Mouse (Mus musculus) limb, embryonic 15.5 days (tissue): Measurements from ENCODE around the gene Itga5. TPM values are rescaled to one million over a fixed set of nuclear protein-coding genes. Genes with fewer than 3 reads are reported as not detected.

Experiments
- ATAC-seq: fragments of 200-750 bp; cut with Nextera tagmentation; 2 replicates; pipeline ENCODE4 v1.8.0; 2017; ENCODE audit warnings: low read depth, moderate TSS enrichment; ENCODE audit not compliant: insufficient number of reproducible peaks, low FRiP score, low TSS enrichment
- H3K27ac ChIP-seq: fragments of 300-500 bp; sonication (generic); 2 replicates; pipeline ENCODE4 v1.5.1; 2015; ENCODE audit warnings: moderate library complexity, mild to moderate bottlenecking, inconsistent platforms
- H3K27me3 ChIP-seq: fragments of 300-500 bp; sonication (generic); 2 replicates; pipeline ENCODE4 v1.6.1; 2015; ENCODE audit warnings: inconsistent platforms
- H3K36me3 ChIP-seq: fragments of 300-500 bp; sonication (generic); 2 replicates; pipeline ENCODE4 v1.6.1; 2015; ENCODE audit warnings: inconsistent platforms
- H3K4me1 ChIP-seq: fragments of 300-500 bp; sonication (generic); 2 replicates; pipeline ENCODE4 v1.6.1; 2015; ENCODE audit warnings: inconsistent platforms
- H3K4me2 ChIP-seq: fragments of 300-500 bp; sonication (generic); 2 replicates; pipeline ENCODE4 v1.6.1; 2015; ENCODE audit warnings: mild to moderate bottlenecking, inconsistent platforms
- H3K4me3 ChIP-seq: fragments of 300-500 bp; sonication (generic); 2 replicates; pipeline ENCODE4 v1.5.1; 2015; ENCODE audit warnings: mild to moderate bottlenecking, inconsistent platforms
- H3K9ac ChIP-seq: fragments of 300-500 bp; sonication (generic); 2 replicates; pipeline ENCODE4 v1.6.1; 2015; ENCODE audit warnings: inconsistent platforms
- H3K9me3 ChIP-seq: fragments of 300-500 bp; sonication (generic); 2 replicates; pipeline ENCODE4 v1.6.1; 2016; ENCODE audit warnings: inconsistent platforms
- WGBS: fragments of 180-500 bp; shearing (Covaris S2); methylation state at CpG from one replicate; pipeline ENCODE4 v1.1.7; 2015; 5-methylcytosine and 5-hydroxymethylcytosine counted together
- polyA plus RNA-seq: library from polyadenylated mRNA; unstranded; fragments of >200 nt; fragmentation: Nextera tagmentation; extraction: Ambion mirVana; gene quantifications from 2 replicates; pipeline ENCODE4 v1.2.1, GENCODE M21; 2015

Gene Itga5
- polyA plus RNA-seq, 1 experiment from 2014 or later, result 62.0 TPM

GRCm38 (mm10) chr15:103362950-103363349, 3.6 kb downstream of the Itga5 start:
- Histone ChIP-seq H3K27me3 (no peaks in the 10 kb centered on the region), H3K4me1 (peaks cover 53% of the 10 kb centered on the region)
- WGBS, result 86% methylated on average over 3 of the region's 3 CpGs

GRCm38 (mm10) chr15:103362333-103362732, 4.2 kb downstream of the Itga5 start:
- H3K4me2 ChIP-seq, result no peak overlapping the region
- no peak overlapping the region for H3K27ac ChIP-seq
- H3K9me3 ChIP-seq, result no peaks in the 10 kb centered on the region
- H3K4me3 ChIP-seq, result no peak overlapping the region
- peaks cover 47% of the 10 kb centered on the region for H3K4me1 ChIP-seq
- peaks cover 2% of the 10 kb centered on the region for H3K36me3 ChIP-seq
- no peak for ATAC-seq
- H3K27me3 ChIP-seq, result no peaks in the 10 kb centered on the region
- WGBS, result 89% methylated on average over 7 of the region's 7 CpGs
- no peak overlapping the region for H3K9ac ChIP-seq

More at GRCm38 (mm10) chr15:103362950-103363349, 3.6 kb downstream of the Itga5 start:
- Histone ChIP-seq H3K9me3 (no peaks in the 10 kb centered on the region), H3K4me3 (no peak overlapping the region), H3K36me3 (no peaks in the 10 kb centered on the region), H3K27ac (no peak overlapping the region), H3K9ac (no peak overlapping the region), H3K4me2 (no peak overlapping the region)
- no peak for ATAC-seq

- Histone ChIP-seq H3K27me3 (no peaks in the 10 kb centered on the region), H3K4me3 (no peak overlapping the region), H3K36me3 (peaks cover 12% of the 10 kb centered on the region), H3K4me1 (peaks cover 42% of the 10 kb centered on the region), H3K9me3 (no peaks in the 10 kb centered on the region), H3K9ac (no peak overlapping the region), H3K27ac (no peak overlapping the region; the same call in 1 of the 2 replicates), H3K4me2 (no peak overlapping the region)
- WGBS, result 22% methylated on average over 1 of the region's 1 CpGs
- no peak for ATAC-seq
Measured at GRCm38 (mm10) chr15:103361269-103361668, 5.3 kb downstream of the Itga5 start.

GRCm38 (mm10) chr15:103359869-103360602, 6.5 kb downstream of the Itga5 start:
- no peak overlapping the region for H3K9ac ChIP-seq
- no peak for ATAC-seq
- H3K4me1 ChIP-seq, result peaks cover 38% of the 10 kb centered on the region
- H3K4me3 ChIP-seq, result no peak overlapping the region
- no peaks in the 10 kb centered on the region for H3K27me3 ChIP-seq
- H3K27ac ChIP-seq, result peak overlapping the region; percentile 72
- H3K9me3 ChIP-seq, result no peaks in the 10 kb centered on the region
- H3K36me3 ChIP-seq, result peaks cover 24% of the 10 kb centered on the region
- 87% methylated on average over 5 of the region's 5 CpGs for WGBS
- no peak overlapping the region for H3K4me2 ChIP-seq

- Histone ChIP-seq H3K27ac (peak overlapping the region; percentile 72; the same call in 1 of the 2 replicates), H3K9ac (no peak overlapping the region), H3K4me2 (no peak overlapping the region), H3K36me3 (peaks cover 32% of the 10 kb centered on the region), H3K27me3 (no peaks in the 10 kb centered on the region), H3K4me1 (peaks cover 29% of the 10 kb centered on the region), H3K9me3 (no peaks in the 10 kb centered on the region), H3K4me3 (no peak overlapping the region)
- peak; percentile 25; the same call in 1 of the 2 replicates for ATAC-seq
- WGBS, result 71% methylated on average over 1 of the region's 1 CpGs
Measured at GRCm38 (mm10) chr15:103359122-103359510, 7.4 kb downstream of the Itga5 start.

GRCm38 (mm10) chr15:103358278-103359121, 8.1 kb downstream of the Itga5 start:
- Histone ChIP-seq H3K4me1 (peaks cover 24% of the 10 kb centered on the region), H3K9ac (no peak overlapping the region), H3K27ac (peak overlapping the region; percentile 55), H3K4me2 (no peak overlapping the region), H3K36me3 (peaks cover 37% of the 10 kb centered on the region), H3K27me3 (no peaks in the 10 kb centered on the region), H3K4me3 (no peak overlapping the region), H3K9me3 (no peaks in the 10 kb centered on the region)
- ATAC-seq, result peak; percentile 64
- 27% methylated on average over 4 of the region's 4 CpGs for WGBS

- Histone ChIP-seq H3K27me3 (no peaks in the 10 kb centered on the region), H3K27ac (peak overlapping the region; percentile 55; the same call in 1 of the 2 replicates), H3K4me2 (no peak overlapping the region), H3K36me3 (peaks cover 44% of the 10 kb centered on the region), H3K4me3 (no peak overlapping the region), H3K9me3 (no peaks in the 10 kb centered on the region), H3K4me1 (peaks cover 24% of the 10 kb centered on the region), H3K9ac (no peak overlapping the region)
- WGBS, result 77% methylated on average over 4 of the region's 4 CpGs
- ATAC-seq, result no peak
Measured at GRCm38 (mm10) chr15:103357817-103358216, 8.7 kb downstream of the Itga5 start.

- Histone ChIP-seq H3K36me3 (peaks cover 59% of the 10 kb centered on the region), H3K4me3 (no peak overlapping the region), H3K4me1 (peaks cover 24% of the 10 kb centered on the region), H3K9me3 (no peaks in the 10 kb centered on the region), H3K9ac (no peak overlapping the region), H3K27me3 (no peaks in the 10 kb centered on the region), H3K4me2 (no peak overlapping the region), H3K27ac (no peak overlapping the region; the same call in 1 of the 2 replicates)
- no peak for ATAC-seq
- WGBS, result 69% methylated on average over 4 of the region's 4 CpGs
Measured at GRCm38 (mm10) chr15:103356130-103356529, 10.4 kb downstream of the Itga5 start.

- no peak overlapping the region for H3K9ac ChIP-seq
- H3K27me3 ChIP-seq, result no peaks in the 10 kb centered on the region
- WGBS, result 70% methylated on average over 4 of the region's 4 CpGs
- no peak overlapping the region for H3K4me3 ChIP-seq
- H3K9me3 ChIP-seq, result no peaks in the 10 kb centered on the region
- no peak overlapping the region for H3K27ac ChIP-seq
- no peak overlapping the region for H3K4me2 ChIP-seq
- ATAC-seq, result no peak
- peaks cover 24% of the 10 kb centered on the region for H3K4me1 ChIP-seq
- peaks cover 66% of the 10 kb centered on the region for H3K36me3 ChIP-seq
Measured at GRCm38 (mm10) chr15:103355420-103355819, 11.1 kb downstream of the Itga5 start.

GRCm38 (mm10) chr15:103354690-103355089, 11.9 kb downstream of the Itga5 start:
- Histone ChIP-seq H3K4me3 (no peak overlapping the region), H3K27me3 (no peaks in the 10 kb centered on the region), H3K9ac (no peak overlapping the region), H3K36me3 (peaks cover 73% of the 10 kb centered on the region), H3K4me1 (peaks cover 16% of the 10 kb centered on the region), H3K4me2 (no peak overlapping the region), H3K27ac (no peak overlapping the region), H3K9me3 (no peaks in the 10 kb centered on the region)
- 94% methylated on average over 2 of the region's 2 CpGs for WGBS
- ATAC-seq, result no peak

- no peak overlapping the region for H3K4me3 ChIP-seq
- no peak overlapping the region for H3K27ac ChIP-seq
- no peak overlapping the region for H3K9ac ChIP-seq
- peaks cover 7% of the 10 kb centered on the region for H3K4me1 ChIP-seq
- no peaks in the 10 kb centered on the region for H3K27me3 ChIP-seq
- 87% methylated on average over 11 of the region's 11 CpGs for WGBS
- no peaks in the 10 kb centered on the region for H3K9me3 ChIP-seq
- ATAC-seq, result no peak
- no peak overlapping the region for H3K4me2 ChIP-seq
- H3K36me3 ChIP-seq, result peaks cover 83% of the 10 kb centered on the region
Measured at GRCm38 (mm10) chr15:103353511-103354256, 12.9 kb downstream of the Itga5 start.
